23 mouse cellular contexts compared by ENCODE assay signal in the genomic region with DNA sequence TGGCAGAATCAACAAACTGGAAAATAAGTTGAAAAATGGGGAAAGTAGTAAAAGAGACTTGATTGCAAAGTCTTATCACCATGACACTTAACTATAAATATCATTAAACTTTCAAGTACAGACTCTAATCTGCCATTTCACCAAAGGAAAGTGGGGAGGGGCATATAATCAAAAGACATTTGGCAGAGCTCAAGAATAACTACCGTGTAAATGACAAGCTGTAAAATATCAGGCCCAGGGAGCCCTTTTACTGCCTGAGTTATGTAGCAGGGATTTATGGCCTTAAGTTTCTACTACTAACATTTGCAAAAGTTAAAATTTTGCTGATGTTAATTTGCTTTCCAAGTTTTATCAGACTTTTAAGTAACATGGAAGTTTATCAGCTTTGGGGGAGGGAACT.
"Had no signal": no experiment of that assay in that cellular context is flagged by ENCODE, and none has a peak within 500 bp of the region (broad histone marks: within the 10 kb centered on the region; RNA-seq: fewer than 3 reads in every experiment).

No protein-coding gene starts in this region.

- H3K4me3 ChIP-seq: forebrain, embryonic 15.5 days; heart, adult 2 months; heart, embryonic 13.5 days; heart, embryonic 15.5 days; hindbrain, embryonic 13.5 days; hindbrain, embryonic 15.5 days; layer of hippocampus, adult 2 months; left cerebral cortex, adult 2 months; limb, embryonic 10.5 days; limb, embryonic 12.5 days; liver, embryonic 13.5 days had no signal

- DNase-seq: forebrain, postnatal 0 days; gastrocnemius, postnatal 14 days; gastrocnemius, postnatal 36 days; heart, adult 11 months; heart, adult 2 months; heart, postnatal 14 days; heart, postnatal 36 days; kidney, adult 8-10 months; kidney, postnatal 25 days; liver; liver, embryonic 13.5 days had no signal

- H3K27me3 ChIP-seq: forebrain, embryonic 15.5 days; heart, embryonic 13.5 days; heart, embryonic 15.5 days; hindbrain, embryonic 13.5 days; hindbrain, embryonic 15.5 days; limb, embryonic 12.5 days; liver, embryonic 13.5 days had no signal

- H3K36me3 ChIP-seq: forebrain, embryonic 15.5 days; heart, embryonic 13.5 days; heart, embryonic 15.5 days; hindbrain, embryonic 13.5 days; hindbrain, embryonic 15.5 days; limb, embryonic 10.5 days; limb, embryonic 12.5 days; liver, embryonic 13.5 days had no signal

- H3K9me3 ChIP-seq: forebrain, embryonic 15.5 days; heart, embryonic 13.5 days; heart, embryonic 15.5 days; hindbrain, embryonic 13.5 days; hindbrain, embryonic 15.5 days; limb, embryonic 10.5 days; limb, embryonic 12.5 days; liver, embryonic 13.5 days had no signal

- H3K4me2 ChIP-seq: forebrain, embryonic 15.5 days; heart, embryonic 11.5 days; heart, embryonic 13.5 days; heart, embryonic 15.5 days; hindbrain, embryonic 13.5 days; hindbrain, embryonic 15.5 days; limb, embryonic 12.5 days; liver, embryonic 11.5 days; liver, embryonic 13.5 days had no signal

- H3K27ac ChIP-seq: forebrain, embryonic 15.5 days; heart, adult 2 months; heart, embryonic 13.5 days; heart, embryonic 15.5 days; hindbrain, embryonic 13.5 days; hindbrain, embryonic 15.5 days; hindbrain, postnatal 0 days; layer of hippocampus, adult 2 months; left cerebral cortex, adult 2 months; limb, embryonic 10.5 days; limb, embryonic 12.5 days; liver, embryonic 13.5 days had no signal

- ATAC-seq: forebrain, embryonic 15.5 days; forebrain, postnatal 0 days; hindbrain, postnatal 0 days had no signal

- H3K4me1 ChIP-seq: forebrain, embryonic 15.5 days; heart, embryonic 13.5 days; heart, embryonic 15.5 days; hindbrain, embryonic 13.5 days; hindbrain, embryonic 15.5 days; limb, embryonic 10.5 days; limb, embryonic 12.5 days; liver, embryonic 13.5 days had no signal

- H3K9ac ChIP-seq: forebrain, embryonic 15.5 days; forebrain, postnatal 0 days; heart, embryonic 13.5 days; heart, embryonic 15.5 days; hindbrain, embryonic 13.5 days; hindbrain, embryonic 15.5 days; limb, embryonic 12.5 days; liver, embryonic 13.5 days had no signal
